Mouse (Mus musculus) embryonic fibroblast, embryonic 13.5 days (primary cell): ENCODE data around the gene Syndig1.

ENCODE experiments used
- CTCF ChIP-seq: IDR thresholded peaks from 2 replicates; pipeline ENCODE4 v1.5.1; 2011; ENCODE audit warnings: mild to moderate bottlenecking, control low read depth, low read length, moderate library complexity, borderline replicate concordance; ENCODE audit not compliant: insufficient read depth
- POLR2A ChIP-seq: IDR thresholded peaks from 2 replicates; pipeline ENCODE4 v1.6.1; 2011; ENCODE audit warnings: low read depth, mild to moderate bottlenecking, control low read depth, low read length, moderate library complexity

DNA sequence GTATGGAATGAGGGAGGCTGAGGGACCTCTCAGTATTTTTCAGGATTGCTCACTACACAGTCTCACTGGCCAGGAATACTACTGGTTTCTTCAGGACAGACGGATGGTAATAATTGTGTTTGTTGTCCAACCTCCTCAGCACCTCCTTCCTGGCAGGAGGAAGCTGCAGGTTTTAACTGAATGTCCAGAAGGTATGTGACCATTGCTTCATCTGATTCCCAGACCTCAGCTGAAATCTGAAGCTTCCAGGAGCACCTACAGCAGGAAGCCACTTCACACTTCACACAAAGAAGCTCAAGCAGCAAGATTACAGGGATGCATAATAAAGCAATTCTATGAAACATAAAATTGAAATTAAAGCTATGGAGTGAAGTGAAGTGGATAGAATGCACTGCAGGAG lies 75.4 kb downstream of the Syndig1 start:
- no peak for TF ChIP-seq POLR2A
- no peak for TF ChIP-seq CTCF
